Mouse (Mus musculus): ENCODE measurements around the gene 9130409I23Rik.

DNA sequence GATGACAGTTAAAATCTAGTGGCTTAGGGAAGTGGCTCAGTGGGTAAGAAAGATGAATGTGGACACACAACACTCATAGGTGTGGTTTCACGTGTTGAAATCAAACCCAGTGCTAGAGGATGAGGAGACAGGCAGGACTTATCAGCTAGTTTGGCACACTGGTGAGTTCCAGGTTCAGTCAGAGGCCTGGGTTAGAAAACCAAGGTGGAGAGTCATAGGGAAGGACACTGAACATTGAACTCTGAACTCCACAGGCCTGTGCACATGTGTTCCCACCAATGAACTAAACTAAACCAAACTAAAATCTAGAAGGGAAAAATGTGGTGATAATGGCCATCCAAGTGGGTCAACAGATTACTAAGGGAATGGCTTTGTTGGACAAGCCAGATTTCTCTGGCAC lies 3.5 kb upstream of the 9130409I23Rik start:
- TF ChIP-seq POLR2A (IDR thresholded peaks at IDR 0.05; ENCODE audit: low read depth, low read length) (no peak), CTCF (IDR thresholded peaks at IDR 0.05; ENCODE audit: borderline replicate concordance, insufficient read depth, low read length) (no peak)
